Mouse (Mus musculus) left cerebral cortex, postnatal 4 days (tissue): ENCODE results near the gene Zfp879. TPM values are rescaled to one million over a fixed set of nuclear protein-coding genes. Genes with fewer than 3 reads are reported as not detected.

Experiments used
- total RNA-seq, 2 experiments: library from RNA; stranded (reverse); gene quantifications; 2 replicates each; pipeline ENCODE4 v1.2.3; 2021

Gene Zfp879
- total RNA-seq, 2 experiments from 2014 or later, result 4.1 to 4.4 TPM

Other genes with a start within 250 kb of the Zfp879 start
- 10 to 100 TPM in 1 of 2 experiments, 1 to 10 TPM in 1; 9.6 to 10.2 TPM for gene Adamts2, start 239.5 kb downstream of the Zfp879 start, total RNA-seq
- gene Zfp354c, start 13.8 kb downstream of the Zfp879 start, total RNA-seq, result 10 to 100 TPM; 88.7 to 90.6 TPM
- gene Grm6, start 9.1 kb upstream of the Zfp879 start, total RNA-seq, result not detected
- gene Zfp454, start 46.1 kb upstream of the Zfp879 start, total RNA-seq, result 1 to 10 TPM; 6.9 to 8.4 TPM
- 10 to 100 TPM; 33.7 to 39.2 TPM for gene Zfp2, start 74.6 kb upstream of the Zfp879 start, total RNA-seq
- gene Zfp354b, start 90.1 kb upstream of the Zfp879 start, total RNA-seq, result 1 to 10 TPM; 6.1 to 7.6 TPM
- not detected for gene 4933414I15Rik, start 102.2 kb upstream of the Zfp879 start, total RNA-seq
- not detected for gene Prop1, start 112.2 kb upstream of the Zfp879 start, total RNA-seq
- not detected for gene Olfr1378, start 125.0 kb upstream of the Zfp879 start, total RNA-seq
- not detected for gene Olfr1377, start 140.4 kb upstream of the Zfp879 start, total RNA-seq
- not detected for gene Olfr51, start 162.0 kb upstream of the Zfp879 start, total RNA-seq
- not detected for gene Olfr54, start 172.7 kb upstream of the Zfp879 start, total RNA-seq
- not detected for gene Olfr1375, start 206.6 kb upstream of the Zfp879 start, total RNA-seq
- 10 to 100 TPM; 11.1 to 11.2 TPM for gene Zfp354a, start 217.7 kb upstream of the Zfp879 start, total RNA-seq